Mouse (Mus musculus): ENCODE results near the gene Cdiptos. TPM values are rescaled to one million over a fixed set of nuclear protein-coding genes. Genes with fewer than 3 reads are reported as not detected.
A peak's percentile ranks its signal among the peaks of the same experiment; 100 is the strongest.

Gene Cdiptos
- polyA plus RNA-seq, 1 experiment from 2014 or later, result 0.72 TPM

DNA sequence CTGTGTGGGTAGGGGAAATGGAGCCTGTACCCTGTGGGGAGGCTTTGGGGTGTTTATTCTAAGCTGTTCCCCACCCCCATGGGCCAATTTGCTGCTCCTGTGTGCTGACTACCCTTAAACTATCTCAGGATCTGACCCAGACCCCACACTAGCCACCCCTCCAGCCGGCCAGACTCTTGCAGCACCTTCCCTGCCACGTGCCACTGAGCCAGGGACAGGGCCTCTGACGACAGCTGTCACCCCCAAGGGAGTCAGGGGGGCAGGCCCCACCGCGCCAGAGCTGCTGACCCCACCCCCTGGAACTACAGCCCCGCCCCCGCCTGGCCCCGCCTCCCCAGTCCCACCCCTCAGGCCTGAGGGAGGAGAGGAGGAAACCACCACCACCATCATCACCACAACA lies 23.3 kb downstream of the Cdiptos start:
- no peak overlapping the region; the same call in 1 of the 2 replicates for H3K4me3 ChIP-seq
- DNase-seq (ENCODE audit: extremely low spot score, low spot score), result no peak
- H3K9me3 ChIP-seq, result no peaks in the 10 kb centered on the region
- peaks cover 29% of the 10 kb centered on the region for H3K4me1 ChIP-seq
- no peak overlapping the region for H3K27ac ChIP-seq
- peaks cover 58% of the 10 kb centered on the region for H3K27me3 ChIP-seq (ENCODE audit: poor library complexity, severe bottlenecking)
- under 1% methylated on average over 7 of the region's 8 CpGs for WGBS
- H3K36me3 ChIP-seq (replicated peaks), result no peaks in the 10 kb centered on the region

DNA sequence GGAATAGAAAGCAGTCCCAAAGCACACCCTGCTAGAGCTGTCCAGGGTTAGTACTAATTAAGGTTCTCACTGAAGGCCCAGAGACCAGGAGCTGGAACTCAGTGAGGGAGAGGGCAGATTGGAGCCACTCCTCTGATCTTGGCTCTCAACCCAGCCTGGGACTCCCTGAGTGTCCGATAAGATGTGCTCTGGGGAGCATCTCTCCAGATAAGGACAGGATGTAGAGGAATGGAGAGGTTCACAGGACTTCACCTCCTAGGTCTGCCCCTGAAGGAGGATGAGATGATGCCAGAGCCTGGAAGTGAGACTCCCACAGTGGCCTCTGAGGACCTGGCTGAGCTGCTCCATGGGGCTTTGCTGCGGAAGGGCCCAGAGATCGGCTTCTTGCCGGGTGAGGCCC lies 24.2 kb downstream of the Cdiptos start:
- Histone ChIP-seq H3K9me3 (no peaks in the 10 kb centered on the region), H3K4me3 (peak overlapping the region; percentile 62), H3K36me3 (replicated peaks) (0 out of 2 replicates have a peak, but pooled peaks cover 3% of the 10 kb centered on the region), H3K4me1 (peaks cover 29% of the 10 kb centered on the region), H3K27ac (no peak overlapping the region), H3K27me3 (ENCODE audit: poor library complexity, severe bottlenecking) (peaks cover 58% of the 10 kb centered on the region)
- DNase-seq (ENCODE audit: extremely low spot score, low spot score), result no peak
- 26% methylated on average over 4 of the region's 4 CpGs for WGBS

DNA sequence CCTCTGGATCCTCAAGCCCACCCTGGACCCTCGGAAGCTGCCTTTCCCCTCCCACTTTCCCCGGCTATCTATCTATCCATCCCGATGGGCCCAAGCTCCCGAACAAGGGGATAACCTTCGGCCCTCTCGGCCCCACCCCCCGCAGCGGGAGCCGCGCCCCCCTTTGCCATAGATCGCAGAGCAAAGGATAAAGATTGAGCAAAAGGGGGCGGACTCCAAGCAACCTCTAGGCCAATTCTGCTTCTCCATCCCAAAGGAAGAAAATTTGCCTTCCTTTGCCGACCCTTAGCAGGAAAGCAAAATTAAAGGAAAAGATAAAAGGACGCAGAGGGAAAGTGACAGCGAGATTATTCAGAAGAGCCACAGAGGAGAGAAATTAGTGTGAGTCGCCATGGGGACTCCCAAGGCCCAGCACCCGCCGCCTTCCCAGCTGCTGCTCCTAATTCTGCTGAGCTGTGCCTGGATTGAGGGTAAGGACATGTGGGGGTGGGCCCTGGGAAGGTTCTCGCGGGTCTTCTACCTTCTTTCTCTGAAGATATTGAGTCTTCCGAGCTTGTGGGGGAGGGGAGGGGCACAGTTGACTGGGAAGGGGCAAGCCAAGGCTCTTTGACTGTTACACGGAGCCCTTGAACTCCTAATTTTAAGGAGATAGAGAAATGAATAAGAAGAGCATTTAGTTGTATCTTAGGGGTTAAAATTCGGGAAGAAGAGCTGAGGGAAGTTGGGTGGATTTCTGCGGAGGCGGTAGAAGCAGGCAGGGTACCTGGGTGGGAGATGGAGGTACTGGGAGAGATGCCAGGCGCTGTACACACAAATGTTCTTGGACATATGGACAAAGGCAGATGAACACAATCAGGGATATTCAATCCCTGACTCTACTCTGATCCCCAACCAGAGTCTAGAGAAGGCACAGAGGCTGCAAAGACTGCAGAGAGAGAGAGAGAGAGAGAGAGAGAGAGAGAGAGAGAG lies 25.0 kb downstream of the Cdiptos start:
- H3K9me3 ChIP-seq, result no peaks in the 10 kb centered on the region
- H3K36me3 ChIP-seq (replicated peaks), result peaks cover 9% of the 10 kb centered on the region; the same call in 1 of the 2 replicates
- 4% methylated on average over 26 of the region's 26 CpGs for WGBS
- H3K4me1 ChIP-seq, result peaks cover 29% of the 10 kb centered on the region
- peaks cover 58% of the 10 kb centered on the region for H3K27me3 ChIP-seq (ENCODE audit: poor library complexity, severe bottlenecking)
- no peak for DNase-seq (ENCODE audit: extremely low spot score, low spot score)
- peak overlapping the region; percentile 62 for H3K4me3 ChIP-seq
- no peak overlapping the region for H3K27ac ChIP-seq

DNA sequence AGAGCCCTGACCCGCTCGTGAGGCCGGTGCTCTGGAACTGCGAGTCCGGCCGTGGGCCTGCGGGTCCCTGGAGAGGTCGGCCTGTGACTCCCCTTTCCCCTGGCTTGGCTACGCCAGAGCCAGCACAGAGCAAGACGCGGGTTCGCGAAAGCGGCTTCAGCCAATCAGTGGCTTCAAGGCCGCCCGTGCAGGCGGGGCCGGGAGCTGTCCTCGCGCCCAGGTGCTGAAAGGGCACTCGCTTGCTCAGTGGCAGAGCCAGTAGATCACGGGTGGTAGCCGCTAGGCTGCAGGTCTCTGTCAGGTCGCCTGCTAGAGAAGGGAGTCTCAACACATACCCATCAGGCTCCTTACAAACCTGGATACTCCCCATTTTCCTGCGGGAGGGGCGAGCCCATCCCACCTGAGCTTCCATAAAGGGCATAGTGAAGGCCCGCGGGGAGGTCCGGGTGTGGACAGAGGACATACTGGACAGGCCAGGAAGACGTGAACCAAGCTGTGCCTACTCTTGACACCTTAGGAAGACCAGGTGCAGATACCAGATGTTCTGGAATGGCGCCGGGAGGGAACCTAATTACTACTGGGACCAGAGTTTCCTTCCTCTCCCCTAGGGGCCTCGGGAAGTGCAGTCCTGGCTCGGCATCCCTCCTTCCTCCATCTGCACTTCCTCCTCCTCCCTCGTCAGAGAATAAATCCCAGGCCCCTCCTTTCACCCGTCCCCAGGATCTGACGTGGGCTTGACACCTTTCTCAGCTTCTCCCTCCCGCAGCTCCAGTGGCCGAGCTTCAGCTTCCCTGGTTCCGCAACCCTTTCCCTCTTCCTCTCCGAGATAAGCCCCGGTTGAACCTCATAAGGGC lies 25.9 kb downstream of the Cdiptos start, which contains the start of gene Sez6l2:
TSS of gene Sez6l2 (plus strand) at position 771 of the 854 bp plus-strand sequence.
- H3K4me1 ChIP-seq, result peaks cover 29% of the 10 kb centered on the region
- H3K27me3 ChIP-seq (ENCODE audit: poor library complexity, severe bottlenecking), result peaks cover 58% of the 10 kb centered on the region
- peak within 1 kb of the TSS; percentile 62 for H3K4me3 ChIP-seq
- peak within 1 kb of the TSS; percentile 54; the same call in 1 of the 2 replicates for H3K27ac ChIP-seq
- H3K36me3 ChIP-seq (replicated peaks), result peaks cover 15% of the 10 kb centered on the region
- WGBS, result under 1% methylated on average over 42 of the region's 42 CpGs
- peak; percentile 92 for DNase-seq (ENCODE audit: extremely low spot score, low spot score)
- no peaks in the 10 kb centered on the region for H3K9me3 ChIP-seq

DNA sequence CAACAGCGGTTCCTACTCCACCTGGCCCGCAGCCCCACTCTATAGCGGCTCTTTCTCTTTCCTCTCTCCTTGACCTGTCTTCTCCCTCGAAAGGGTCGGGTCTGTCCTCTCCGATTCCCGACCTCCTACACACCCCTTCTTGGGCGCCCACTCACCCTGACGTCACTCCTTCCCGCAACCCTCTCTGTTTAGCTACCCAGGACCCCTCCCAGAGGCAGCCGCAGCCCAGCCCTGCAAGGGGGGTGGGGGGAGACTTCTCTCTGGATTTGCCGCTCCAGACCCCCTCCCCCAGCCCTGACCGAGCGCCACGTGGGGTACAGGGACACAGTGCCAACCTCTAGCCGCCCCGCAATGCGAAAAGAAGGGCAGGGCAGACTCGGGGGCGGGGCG lies 26.5 kb downstream of the Cdiptos start, which contains the start of gene Asphd1:
TSS of gene Asphd1 (minus strand) at position 180 of the 390 bp plus-strand sequence.
- DNase-seq (ENCODE audit: extremely low spot score, low spot score), result no peak
- Histone ChIP-seq H3K36me3 (replicated peaks) (peaks cover 22% of the 10 kb centered on the region), H3K9me3 (no peaks in the 10 kb centered on the region), H3K27me3 (ENCODE audit: poor library complexity, severe bottlenecking) (peaks cover 58% of the 10 kb centered on the region), H3K27ac (peak within 1 kb of the TSS; percentile 54; the same call in 1 of the 2 replicates), H3K4me3 (peak within 1 kb of the TSS; percentile 62), H3K4me1 (peaks cover 29% of the 10 kb centered on the region)
- WGBS, result under 1% methylated on average over 21 of the region's 21 CpGs

DNA sequence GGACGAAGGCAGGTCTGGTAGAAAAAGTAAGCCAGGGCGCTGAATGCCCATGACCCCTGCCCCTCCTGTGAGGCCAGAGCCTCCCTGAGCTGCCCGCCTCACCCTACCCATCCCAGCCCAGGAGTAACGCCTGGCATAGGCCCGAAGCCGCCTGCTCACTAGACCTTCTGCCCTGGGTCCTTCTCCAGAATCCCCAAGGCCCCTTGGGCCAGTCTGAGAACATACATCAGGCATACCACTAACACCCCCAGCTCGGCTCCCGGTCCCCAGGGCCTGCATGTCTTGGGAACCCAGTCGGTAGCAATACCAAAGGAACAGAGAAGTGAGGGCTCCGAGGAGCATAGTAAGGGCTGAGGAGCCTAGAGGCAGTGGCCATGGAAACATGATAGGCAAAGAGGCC lies 27.3 kb downstream of the Cdiptos start:
- no peak for DNase-seq (ENCODE audit: extremely low spot score, low spot score)
- WGBS, result 84% methylated on average over 10 of the region's 10 CpGs

DNA sequence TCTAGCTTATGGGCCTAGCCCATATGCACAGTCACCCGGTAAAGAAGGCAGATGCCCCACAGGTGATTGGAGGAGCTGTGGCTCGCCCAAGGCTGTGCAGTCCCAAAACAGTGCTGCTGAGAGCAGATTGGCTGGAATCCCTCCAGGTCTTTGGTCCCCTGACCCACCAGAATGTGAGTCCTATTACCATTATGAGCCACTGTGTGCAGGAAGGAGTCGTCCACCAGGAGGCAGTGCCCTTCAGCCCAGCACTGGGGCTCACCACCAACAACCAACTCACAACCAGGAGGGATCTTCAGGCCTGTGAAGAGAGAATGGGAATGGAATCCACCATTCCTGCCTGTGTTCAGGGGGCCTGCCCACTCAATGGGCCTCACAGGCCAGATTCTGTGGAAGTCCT lies 29.4 kb downstream of the Cdiptos start:
- Histone ChIP-seq H3K27me3 (ENCODE audit: poor library complexity, severe bottlenecking) (peaks cover 35% of the 10 kb centered on the region), H3K36me3 (replicated peaks) (peaks cover 49% of the 10 kb centered on the region)
- WGBS, result 47% methylated on average over 3 of the region's 3 CpGs

More for the DNA sequence above, 27.3 kb downstream of the Cdiptos start:
- Histone ChIP-seq H3K9me3 (no peaks in the 10 kb centered on the region), H3K36me3 (replicated peaks) (peaks cover 29% of the 10 kb centered on the region), H3K27ac (no peak overlapping the region), H3K27me3 (ENCODE audit: poor library complexity, severe bottlenecking) (peaks cover 56% of the 10 kb centered on the region), H3K4me1 (peaks cover 29% of the 10 kb centered on the region), H3K4me3 (peak overlapping the region; percentile 62; the same call in 1 of the 2 replicates)

DNA sequence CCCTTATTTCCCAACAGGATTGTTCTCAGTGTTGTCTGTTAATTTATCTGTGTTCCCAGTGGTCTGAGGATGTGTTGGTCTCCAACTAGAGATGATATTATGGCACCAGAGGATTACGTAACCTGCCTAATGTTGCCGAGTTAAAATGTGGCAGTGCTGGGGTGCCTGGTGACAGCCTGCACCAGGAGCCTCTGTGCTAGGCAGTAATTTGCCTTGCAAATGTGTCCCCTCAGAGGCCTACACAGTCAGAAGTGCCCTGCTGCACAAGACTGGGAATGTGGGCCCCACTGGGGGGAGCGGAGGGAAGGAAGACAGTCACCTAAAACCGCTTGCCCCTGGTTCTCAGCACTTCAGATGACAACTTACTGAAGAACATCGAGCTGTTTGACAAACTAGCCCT lies 34.1 kb downstream of the Cdiptos start:
- DNase-seq (ENCODE audit: extremely low spot score, low spot score), result no peak
- Histone ChIP-seq H3K36me3 (replicated peaks) (peaks cover 83% of the 10 kb centered on the region), H3K4me3 (no peak overlapping the region), H3K4me1 (peaks cover 10% of the 10 kb centered on the region; the same call in 1 of the 2 replicates), H3K9me3 (no peaks in the 10 kb centered on the region), H3K27ac (no peak overlapping the region), H3K27me3 (ENCODE audit: poor library complexity, severe bottlenecking) (no peaks in the 10 kb centered on the region)
- 85% methylated on average over 5 of the region's 5 CpGs for WGBS

More for the DNA sequence above, 29.4 kb downstream of the Cdiptos start:
- peaks cover 28% of the 10 kb centered on the region for H3K4me1 ChIP-seq
- H3K27ac ChIP-seq, result no peak overlapping the region
- no peak overlapping the region for H3K4me3 ChIP-seq
- DNase-seq (ENCODE audit: extremely low spot score, low spot score), result peak; percentile 30
- H3K9me3 ChIP-seq, result no peaks in the 10 kb centered on the region

DNA sequence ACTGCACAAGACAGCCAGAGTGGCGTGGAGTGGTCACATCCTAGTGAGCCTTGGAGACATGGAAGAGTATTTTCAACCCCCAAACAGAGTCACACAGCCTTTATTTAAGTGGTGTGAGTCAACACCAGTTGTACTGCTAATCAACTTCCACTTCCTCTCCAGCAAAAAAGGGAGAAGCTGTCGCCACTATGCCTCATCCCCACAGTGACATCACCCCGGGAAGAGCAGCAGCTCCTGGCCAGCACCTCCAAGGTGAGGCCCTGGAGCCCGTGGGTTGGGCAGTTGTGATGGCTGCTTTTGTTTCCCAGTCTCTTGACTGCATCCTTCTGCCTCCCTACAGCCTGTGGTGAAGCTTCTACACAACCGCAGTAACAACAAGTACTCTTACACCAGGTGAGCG lies 34.7 kb downstream of the Cdiptos start:
- 50% methylated on average over 6 of the region's 6 CpGs for WGBS
- Histone ChIP-seq H3K27me3 (ENCODE audit: poor library complexity, severe bottlenecking) (no peaks in the 10 kb centered on the region), H3K27ac (no peak overlapping the region), H3K9me3 (no peaks in the 10 kb centered on the region), H3K4me3 (no peak overlapping the region), H3K4me1 (peaks cover 10% of the 10 kb centered on the region; the same call in 1 of the 2 replicates), H3K36me3 (replicated peaks) (peaks cover 84% of the 10 kb centered on the region)
- DNase-seq (ENCODE audit: extremely low spot score, low spot score), result no peak

DNA sequence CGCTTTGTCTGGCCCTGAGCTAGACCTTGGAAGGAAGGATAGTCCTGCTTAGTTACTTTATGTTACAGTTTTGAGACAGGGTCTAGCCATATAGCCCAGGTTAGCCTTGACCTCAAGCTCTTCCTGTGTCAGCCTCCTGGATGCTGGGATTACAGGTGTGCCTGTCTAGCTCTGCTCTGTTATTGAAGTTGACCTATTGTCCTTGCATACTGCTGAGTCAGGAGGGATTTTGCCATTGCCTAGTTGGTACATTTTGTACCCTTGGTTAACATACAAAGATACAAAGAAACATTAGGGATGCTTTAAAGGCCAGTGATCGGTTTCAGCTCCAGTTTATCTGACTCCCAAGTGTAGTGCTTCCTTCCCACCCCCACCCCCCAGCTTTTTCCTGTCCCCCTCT lies 43.2 kb downstream of the Cdiptos start:
- peaks cover 74% of the 10 kb centered on the region for H3K36me3 ChIP-seq (replicated peaks)
- no peaks in the 10 kb centered on the region for H3K9me3 ChIP-seq
- no peak overlapping the region for H3K27ac ChIP-seq
- no peak for DNase-seq (ENCODE audit: extremely low spot score, low spot score)
- no peaks in the 10 kb centered on the region for H3K27me3 ChIP-seq (ENCODE audit: poor library complexity, severe bottlenecking)
- no peak overlapping the region for H3K4me3 ChIP-seq
- WGBS, result 87% methylated on average over 2 of the region's 2 CpGs
- peaks cover 25% of the 10 kb centered on the region for H3K4me1 ChIP-seq

DNA sequence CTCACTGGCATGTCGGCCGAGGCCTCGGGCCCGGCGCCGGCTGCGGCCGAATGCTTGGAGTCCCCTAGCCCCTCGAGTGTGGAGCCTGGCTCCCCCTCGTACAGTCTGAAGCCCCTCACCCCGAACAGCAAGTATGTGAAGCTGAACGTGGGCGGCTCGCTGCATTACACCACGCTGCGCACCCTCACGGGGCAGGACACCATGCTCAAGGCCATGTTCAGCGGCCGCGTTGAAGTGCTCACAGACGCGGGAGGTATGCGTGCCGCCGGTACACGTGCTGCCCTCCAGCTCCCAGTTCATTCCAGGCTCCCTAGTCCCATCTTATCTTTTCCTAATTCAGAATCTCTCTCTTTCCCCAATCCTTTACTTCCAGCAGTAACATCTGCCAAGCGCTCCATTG lies 46.9 kb downstream of the Cdiptos start:
- Histone ChIP-seq H3K36me3 (replicated peaks) (peaks cover 38% of the 10 kb centered on the region), H3K27ac (peak overlapping the region; percentile 87), H3K4me1 (peaks cover 28% of the 10 kb centered on the region), H3K9me3 (no peaks in the 10 kb centered on the region), H3K4me3 (peak overlapping the region; percentile 70), H3K27me3 (ENCODE audit: poor library complexity, severe bottlenecking) (no peaks in the 10 kb centered on the region)
- WGBS, result under 1% methylated on average over 27 of the region's 27 CpGs
- DNase-seq (ENCODE audit: extremely low spot score, low spot score), result no peak

DNA sequence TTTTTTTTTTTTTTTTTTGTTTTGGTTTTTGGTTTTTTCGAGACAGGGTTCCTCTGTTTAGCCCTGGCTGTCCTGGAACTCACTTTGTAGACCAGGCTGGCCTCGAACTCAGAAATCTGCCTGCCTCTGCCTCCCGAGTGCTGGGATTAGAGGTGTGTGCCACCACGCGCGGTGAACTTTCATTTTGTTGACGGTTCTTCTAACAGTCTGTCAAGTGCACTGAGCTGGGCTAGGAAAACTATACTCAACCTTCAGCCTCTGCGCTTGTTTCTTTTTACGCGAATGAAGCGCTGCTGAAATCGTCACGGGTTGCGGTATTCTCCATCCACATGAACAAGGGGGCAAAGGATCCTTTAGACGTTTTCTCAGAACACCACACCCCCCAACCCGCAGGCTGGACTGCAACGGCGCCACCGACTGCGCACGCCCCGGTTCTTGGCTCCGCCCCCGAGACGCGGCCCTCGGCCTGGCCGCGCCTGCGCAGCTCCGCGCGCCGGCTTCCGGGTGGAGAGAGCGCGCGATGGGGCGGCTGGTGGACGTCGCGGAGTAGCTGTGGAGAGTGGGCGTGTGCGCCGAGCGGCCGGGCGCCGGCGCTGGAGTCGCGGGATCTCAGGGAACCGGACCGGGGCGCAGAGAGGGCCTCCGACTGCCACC lies 47.4 kb downstream of the Cdiptos start, which contains the start of gene Kctd13:
TSS of gene Kctd13 (plus strand) at position 496 of the 654 bp plus-strand sequence.
- Histone ChIP-seq H3K4me3 (peak within 1 kb of the TSS; percentile 70), H3K4me1 (peaks cover 32% of the 10 kb centered on the region), H3K9me3 (no peaks in the 10 kb centered on the region), H3K36me3 (replicated peaks) (peaks cover 34% of the 10 kb centered on the region), H3K27me3 (ENCODE audit: poor library complexity, severe bottlenecking) (no peaks in the 10 kb centered on the region), H3K27ac (peak within 1 kb of the TSS; percentile 87)
- peak; percentile 88 for DNase-seq (ENCODE audit: extremely low spot score, low spot score)
- WGBS, result 6% methylated on average over 56 of the region's 56 CpGs
